Mouse (Mus musculus) inflammation-experienced regulatory T-cells, adult 16 weeks (primary cell): Measurements from ENCODE around the gene Olfr1340. TPM values are rescaled to one million over a fixed set of nuclear protein-coding genes. Genes with fewer than 3 reads are reported as not detected.

Source experiments
- polyA plus RNA-seq: library from polyadenylated mRNA; unstranded; fragments of 100-300 nt; shearing (Covaris generic); gene quantifications from one replicate; pipeline ENCODE4 v1.2.1, GENCODE M21; 2017

Olfr1340 gene
- not detected for polyA plus RNA-seq

DNA sequence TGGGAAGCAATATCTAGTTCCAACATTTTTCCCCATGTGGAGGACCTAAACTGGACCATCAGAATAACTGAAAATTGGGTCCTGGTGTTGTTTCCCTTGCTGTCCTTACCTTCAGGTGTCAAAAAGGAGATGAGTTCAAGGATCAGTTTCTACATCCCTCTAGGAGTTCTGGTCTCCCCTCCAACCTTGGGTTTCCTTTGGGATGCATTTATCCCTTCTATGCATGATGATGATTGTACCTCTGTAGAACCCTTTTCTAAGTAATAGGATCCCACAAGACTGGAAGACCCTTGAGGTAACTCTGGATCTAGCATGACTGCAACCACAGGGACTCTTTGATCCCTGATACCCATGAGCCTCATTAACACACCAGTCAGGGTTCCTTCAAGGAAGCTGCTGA, at the start of gene Olfr1340:
TSS of gene Olfr1340 (plus strand) at position 301 of the 400 bp plus-strand sequence.

DNA sequence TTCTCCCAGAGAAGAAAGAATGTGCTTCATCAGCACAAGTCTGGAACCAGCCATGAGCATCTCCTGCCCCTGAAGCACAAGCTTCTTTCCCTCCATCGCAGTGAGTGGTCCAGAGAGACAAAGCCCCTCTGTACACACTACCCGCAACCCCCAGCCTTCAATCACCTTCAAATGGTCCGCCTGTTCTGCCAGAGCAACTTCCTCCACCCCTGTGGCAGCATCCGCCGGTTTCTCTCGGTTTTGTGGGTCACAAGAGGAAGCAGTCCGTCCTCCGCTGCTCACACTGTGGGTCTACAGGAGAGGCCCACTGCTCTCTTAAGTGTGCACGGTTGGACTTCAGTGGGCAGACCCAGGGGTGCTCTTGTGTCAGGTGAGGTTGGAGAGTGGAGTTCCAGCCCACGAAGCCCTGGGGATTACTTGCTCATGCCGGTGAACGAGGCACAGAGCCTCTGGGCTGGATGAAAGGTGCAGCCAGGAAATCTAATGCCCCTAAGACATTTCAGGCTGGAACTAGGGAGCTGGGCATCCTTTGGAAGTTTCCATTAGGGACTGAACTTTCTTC, 27.4 kb upstream of the Olfr1340 start, which contains the start of gene Olfr1342:
TSS of gene Olfr1342 (minus strand) at position 345 of the 562 bp plus-strand sequence.

GRCm38 (mm10) chr4:118703223-118703622, 16.7 kb upstream of the Olfr1340 start, which contains the start of gene Olfr1341:
Gene Olfr1341, plus strand, starts transcription at chr4:118703523.

GRCm38 (mm10) chr4:118731875-118732274, 11.9 kb downstream of the Olfr1340 start, which contains the start of gene Olfr1339:
Gene Olfr1339, plus strand, starts transcription at chr4:118732175.

DNA sequence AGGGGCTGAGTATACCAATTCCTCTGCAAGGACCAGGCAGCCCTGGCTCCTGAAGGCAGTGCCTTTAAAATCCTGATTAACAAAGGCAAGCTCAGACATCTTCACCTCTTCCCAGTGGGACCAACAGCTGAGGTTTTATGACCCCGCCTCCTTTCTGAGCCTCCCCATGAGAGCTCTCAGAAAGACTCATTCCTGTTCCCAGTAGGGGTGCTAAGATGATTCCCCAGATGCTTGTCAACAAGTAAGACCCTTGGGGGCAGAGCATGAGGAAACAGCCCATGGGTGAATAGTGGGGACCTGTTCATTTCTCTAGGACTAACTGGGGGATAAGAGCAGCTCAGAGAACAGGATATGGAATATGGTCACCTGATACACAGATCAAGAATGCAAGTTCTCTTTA, 38.7 kb downstream of the Olfr1340 start, which contains the start of gene Olfr1338:
TSS of gene Olfr1338 (minus strand) at position 101 of the 400 bp plus-strand sequence.

Other genes starting within 250 kb of the Olfr1340 start
- not detected for gene Tie1, start 230.1 kb upstream of the Olfr1340 start, polyA plus RNA-seq
- not detected for gene 2610528J11Rik, start 193.1 kb upstream of the Olfr1340 start, polyA plus RNA-seq
- not detected for gene Tmem125, start 176.1 kb upstream of the Olfr1340 start, polyA plus RNA-seq
- gene Cfap57, start 99.4 kb upstream of the Olfr1340 start, polyA plus RNA-seq, result not detected
- 183 TPM for gene Ebna1bp2, start 99.3 kb upstream of the Olfr1340 start, polyA plus RNA-seq
- gene Olfr62, start 61.2 kb upstream of the Olfr1340 start, polyA plus RNA-seq, result not detected
- not detected for gene Olfr1342, start 27.4 kb upstream of the Olfr1340 start, polyA plus RNA-seq
- gene Olfr1341, start 16.6 kb upstream of the Olfr1340 start, polyA plus RNA-seq, result not detected
- not detected for gene Olfr1339, start 12.0 kb downstream of the Olfr1340 start, polyA plus RNA-seq
- not detected for gene Olfr1338, start 38.6 kb downstream of the Olfr1340 start, polyA plus RNA-seq
- not detected for gene Olfr1337, start 62.4 kb downstream of the Olfr1340 start, polyA plus RNA-seq
- gene Olfr1335, start 89.8 kb downstream of the Olfr1340 start, polyA plus RNA-seq, result not detected
- not detected for gene Olfr1333, start 116.1 kb downstream of the Olfr1340 start, polyA plus RNA-seq
- not detected for gene Olfr1331, start 144.5 kb downstream of the Olfr1340 start, polyA plus RNA-seq
- 0.06 TPM for gene Olfr1330, start 168.5 kb downstream of the Olfr1340 start, polyA plus RNA-seq
- not detected for gene Olfr1329, start 197.3 kb downstream of the Olfr1340 start, polyA plus RNA-seq
- gene Olfr1328, start 218.5 kb downstream of the Olfr1340 start, polyA plus RNA-seq, result not detected
- gene Lao1, start 241.4 kb downstream of the Olfr1340 start, polyA plus RNA-seq, result not detected